Mouse (Mus musculus): ENCODE results near the gene Gm20388. TPM values are rescaled to one million over a fixed set of nuclear protein-coding genes. Genes with fewer than 3 reads are reported as not detected.
"Not testable (repeated sequence)": the region's sequence is repeated elsewhere in the genome, so short reads cannot be mapped to it uniquely, and the experiment has no call there.

Gm20388 gene
- polyA plus RNA-seq, 1 experiment from 2014 or later: not detected

- Histone ChIP-seq H3K9ac (no peak overlapping the region), H3K4me1 (peaks cover 38% of the 10 kb centered on the region), H3K36me3 (no peaks in the 10 kb centered on the region), H3K9me3 (no peaks in the 10 kb centered on the region), H3K27ac (peak overlapping the region; percentile 48), H3K4me2 (no peak overlapping the region), H3K27me3 (no peaks in the 10 kb centered on the region), H3K4me3 (no peak overlapping the region)
- 67% methylated on average over 9 of the region's 9 CpGs for WGBS
- ATAC-seq (ENCODE audit: insufficient number of reproducible peaks, insufficient read depth, low FRiP score, low TSS enrichment, low read depth): 0 out of 2 replicates have a peak, but pooled peaks have one; percentile 32
These were observed 3245.6 kb downstream of the Gm20388 start for GRCm38 (mm10) chr8:123156070-123156773.

- H3K9me3 ChIP-seq: no peaks in the 10 kb centered on the region
- peak; percentile 60; the same call in 1 of the 2 replicates for ATAC-seq (ENCODE audit: insufficient number of reproducible peaks, insufficient read depth, low FRiP score, low TSS enrichment, low read depth)
- H3K4me1 ChIP-seq: peaks cover 38% of the 10 kb centered on the region
- H3K27ac ChIP-seq: peak within 1 kb of the TSS; percentile 69
- H3K4me2 ChIP-seq: peak within 1 kb of the TSS; percentile 56
- H3K4me3 ChIP-seq: peak within 1 kb of the TSS; percentile 33
- peak within 1 kb of the TSS; percentile 59 for H3K9ac ChIP-seq
- H3K36me3 ChIP-seq: no peaks in the 10 kb centered on the region
- WGBS: 16% methylated on average over 13 of the region's 13 CpGs
- no peaks in the 10 kb centered on the region for H3K27me3 ChIP-seq
These were observed 3247.3 kb downstream of the Gm20388 start, which contains the start of gene Sult5a1 for GRCm38 (mm10) chr8:123157888-123158465. TSS of gene Sult5a1 (minus strand) at chr8:123158315.

GRCm38 (mm10) chr8:123181391-123181790 lies 3270.8 kb downstream of the Gm20388 start:
- WGBS: 53% methylated on average over 3 of the region's 3 CpGs
- Histone ChIP-seq H3K27ac (no peak overlapping the region), H3K36me3 (no peaks in the 10 kb centered on the region), H3K4me1 (peaks cover 20% of the 10 kb centered on the region), H3K4me3 (no peak overlapping the region), H3K4me2 (no peak overlapping the region), H3K9ac (no peak overlapping the region), H3K27me3 (no peaks in the 10 kb centered on the region), H3K9me3 (peaks cover 12% of the 10 kb centered on the region; the same call in 1 of the 2 replicates)
- no peak for ATAC-seq (ENCODE audit: insufficient number of reproducible peaks, insufficient read depth, low FRiP score, low TSS enrichment, low read depth)

GRCm38 (mm10) chr8:123185566-123186409 lies 3275.1 kb downstream of the Gm20388 start, which contains the start of gene Dpep1:
TSS of gene Dpep1 (plus strand) at chr8:123186242.
- Histone ChIP-seq H3K9me3 (no peaks in the 10 kb centered on the region), H3K4me2 (peak within 1 kb of the TSS; percentile 33), H3K27ac (peak within 1 kb of the TSS; percentile 79), H3K4me3 (no peak within 1 kb of the TSS), H3K4me1 (peaks cover 44% of the 10 kb centered on the region), H3K9ac (peak within 1 kb of the TSS; percentile 51; the same call in 1 of the 2 replicates), H3K36me3 (no peaks in the 10 kb centered on the region), H3K27me3 (no peaks in the 10 kb centered on the region)
- no peak for ATAC-seq (ENCODE audit: insufficient number of reproducible peaks, insufficient read depth, low FRiP score, low TSS enrichment, low read depth)
- 12% methylated on average over 19 of the region's 19 CpGs for whole genome bisulfite sequencing

- peaks cover 46% of the 10 kb centered on the region for H3K4me1 ChIP-seq
These were observed 3277.4 kb downstream of the Gm20388 start for GRCm38 (mm10) chr8:123188006-123188405.

GRCm38 (mm10) chr8:123188841-123189240 lies 3278.2 kb downstream of the Gm20388 start:
- H3K4me1 ChIP-seq: peaks cover 46% of the 10 kb centered on the region
- H3K4me3 ChIP-seq: no peak overlapping the region
- WGBS: 74% methylated on average over 7 of the region's 7 CpGs
- ATAC-seq (ENCODE audit: insufficient number of reproducible peaks, insufficient read depth, low FRiP score, low TSS enrichment, low read depth): no peak
- no peaks in the 10 kb centered on the region for H3K27me3 ChIP-seq
- no peaks in the 10 kb centered on the region for H3K9me3 ChIP-seq
- no peak overlapping the region for H3K9ac ChIP-seq
- H3K4me2 ChIP-seq: no peak overlapping the region
- H3K36me3 ChIP-seq: no peaks in the 10 kb centered on the region
- no peak overlapping the region for H3K27ac ChIP-seq

More at GRCm38 (mm10) chr8:123188006-123188405, 3277.4 kb downstream of the Gm20388 start:
- Histone ChIP-seq H3K4me2 (no peak overlapping the region), H3K27me3 (no peaks in the 10 kb centered on the region), H3K9ac (no peak overlapping the region), H3K27ac (no peak overlapping the region; the same call in 1 of the 2 replicates), H3K4me3 (no peak overlapping the region), H3K36me3 (no peaks in the 10 kb centered on the region), H3K9me3 (no peaks in the 10 kb centered on the region)
- 76% methylated on average over 2 of the region's 2 CpGs for WGBS
- no peak for ATAC-seq (ENCODE audit: insufficient number of reproducible peaks, insufficient read depth, low FRiP score, low TSS enrichment, low read depth)

GRCm38 (mm10) chr8:123190678-123191077 lies 3280.0 kb downstream of the Gm20388 start:
- Histone ChIP-seq H3K27ac (no peak overlapping the region), H3K27me3 (no peaks in the 10 kb centered on the region), H3K4me2 (peak overlapping the region; percentile 45), H3K9me3 (no peaks in the 10 kb centered on the region), H3K36me3 (no peaks in the 10 kb centered on the region), H3K4me1 (peaks cover 34% of the 10 kb centered on the region), H3K4me3 (no peak overlapping the region), H3K9ac (no peak overlapping the region)
- under 1% methylated on average over 9 of the region's 9 CpGs for WGBS
- no peak for ATAC-seq (ENCODE audit: insufficient number of reproducible peaks, insufficient read depth, low FRiP score, low TSS enrichment, low read depth)

- 53% methylated on average over 8 of the region's 8 CpGs for WGBS
- ATAC-seq (ENCODE audit: insufficient number of reproducible peaks, insufficient read depth, low FRiP score, low TSS enrichment, low read depth): no peak
These were observed 3281.3 kb downstream of the Gm20388 start for GRCm38 (mm10) chr8:123191908-123192307.

GRCm38 (mm10) chr8:123193771-123194170 lies 3283.1 kb downstream of the Gm20388 start:
- 87% methylated on average over 9 of the region's 9 CpGs for WGBS
- H3K9me3 ChIP-seq: no peaks in the 10 kb centered on the region
- H3K4me1 ChIP-seq: peaks cover 7% of the 10 kb centered on the region
- no peaks in the 10 kb centered on the region for H3K36me3 ChIP-seq
- H3K27ac ChIP-seq: no peak overlapping the region
- no peak overlapping the region for H3K4me2 ChIP-seq
- H3K4me3 ChIP-seq: no peak overlapping the region
- H3K9ac ChIP-seq: no peak overlapping the region
- H3K27me3 ChIP-seq: no peaks in the 10 kb centered on the region
- no peak for ATAC-seq (ENCODE audit: insufficient number of reproducible peaks, insufficient read depth, low FRiP score, low TSS enrichment, low read depth)

More at GRCm38 (mm10) chr8:123191908-123192307, 3281.3 kb downstream of the Gm20388 start:
- Histone ChIP-seq H3K4me1 (peaks cover 21% of the 10 kb centered on the region), H3K27ac (no peak overlapping the region), H3K9me3 (no peaks in the 10 kb centered on the region), H3K36me3 (no peaks in the 10 kb centered on the region), H3K4me2 (no peak overlapping the region), H3K9ac (no peak overlapping the region), H3K4me3 (no peak overlapping the region), H3K27me3 (no peaks in the 10 kb centered on the region)

- not testable (repeated sequence) for H3K4me1 ChIP-seq
These were observed 3286.4 kb downstream of the Gm20388 start for GRCm38 (mm10) chr8:123197016-123197415.

GRCm38 (mm10) chr8:123199864-123200263 lies 3289.2 kb downstream of the Gm20388 start:
- H3K9me3 ChIP-seq: no peaks in the 10 kb centered on the region
- no peak overlapping the region for H3K9ac ChIP-seq
- H3K4me1 ChIP-seq: 0 out of 2 replicates have a peak, but pooled peaks cover 3% of the 10 kb centered on the region
- 72% methylated on average over 14 of the region's 14 CpGs for WGBS
- H3K4me2 ChIP-seq: no peak overlapping the region
- no peak for ATAC-seq (ENCODE audit: insufficient number of reproducible peaks, insufficient read depth, low FRiP score, low TSS enrichment, low read depth)
- peaks cover 13% of the 10 kb centered on the region for H3K36me3 ChIP-seq
- H3K4me3 ChIP-seq: no peak overlapping the region
- no peak overlapping the region for H3K27ac ChIP-seq
- H3K27me3 ChIP-seq: no peaks in the 10 kb centered on the region

More at GRCm38 (mm10) chr8:123197016-123197415, 3286.4 kb downstream of the Gm20388 start:
- 79% methylated on average over 5 of the region's 5 CpGs for WGBS
- ATAC-seq (ENCODE audit: insufficient number of reproducible peaks, insufficient read depth, low FRiP score, low TSS enrichment, low read depth); H3K4me3 ChIP-seq; H3K27ac ChIP-seq; H3K27me3 ChIP-seq; H3K4me2 ChIP-seq; H3K9ac ChIP-seq; H3K9me3 ChIP-seq; H3K36me3 ChIP-seq: not testable (repeated sequence)
